Mouse (Mus musculus): ENCODE results near the gene Atp13a2.

DNA sequence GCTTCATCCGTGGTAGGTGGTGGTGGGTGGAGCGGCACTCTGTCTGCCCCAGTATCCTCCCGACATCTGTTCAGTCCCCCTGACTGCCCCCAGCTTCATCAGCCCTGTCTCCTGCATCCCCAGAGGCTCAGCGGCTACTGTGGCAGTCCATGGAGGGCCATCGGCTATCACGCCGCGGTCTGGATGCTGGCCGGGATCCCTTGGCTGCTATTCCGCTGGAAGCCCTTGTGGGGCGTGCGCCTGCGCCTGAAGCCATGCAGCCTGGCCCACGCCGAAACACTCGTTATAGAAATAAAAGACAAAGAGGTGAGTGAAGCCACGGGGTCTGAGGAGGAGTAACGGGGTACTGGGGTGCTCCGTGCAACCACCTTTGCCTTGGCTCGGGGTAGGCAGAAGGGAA, 5.5 kb downstream of the Atp13a2 start:
- TF ChIP-seq POLR2A (IDR thresholded peaks at IDR 0.05; ENCODE audit: borderline replicate concordance, extremely low read depth, insufficient read depth, insufficient read length, poor library complexity, severe bottlenecking) (no peak), CTCF (IDR thresholded peaks at IDR 0.05; ENCODE audit: borderline replicate concordance, extremely low read depth, insufficient read depth, insufficient read length) (no peak)

Data from brain, embryonic 14.5 days (tissue).